Mouse (Mus musculus) liver, adult 2 months (tissue): ENCODE data around the gene Npm1. TPM values are rescaled to one million over a fixed set of nuclear protein-coding genes. Genes with fewer than 3 reads are reported as not detected.
A peak's percentile ranks its signal among the peaks of the same experiment; 100 is the strongest.

Experiments used
- DNase-seq: peaks from one replicate; pipeline ENCODE4 v3.0.0-alpha.2; 2011; ENCODE audit warnings: low read depth, low spot score; ENCODE audit errors: extremely low read depth
- H3K27ac ChIP-seq: fragments of 200-500 bp; replicated peaks from 2 replicates; pipeline ENCODE4 v1.5.1; 2012; ENCODE audit warnings: low read depth, mild to moderate bottlenecking, control low read depth, inconsistent platforms, low read length; ENCODE audit not compliant: insufficient read depth
- H3K27me3 ChIP-seq: fragments of 200-500 bp; 2 replicates; pipeline ENCODE4 v1.6.1; 2012; ENCODE audit warnings: mild to moderate bottlenecking, moderate library complexity, low read length, inconsistent platforms; ENCODE audit not compliant: control insufficient read depth, insufficient read depth
- H3K36me3 ChIP-seq: fragments of 200-500 bp; 2 replicates; pipeline ENCODE4 v1.6.1; 2012; ENCODE audit warnings: low read length, inconsistent platforms; ENCODE audit not compliant: control insufficient read depth, insufficient read depth
- H3K4me1 ChIP-seq: fragments of 200-500 bp; 2 replicates; pipeline ENCODE4 v1.6.1; 2011; ENCODE audit warnings: low read length; ENCODE audit not compliant: control insufficient read depth, insufficient read depth
- H3K4me3 ChIP-seq: fragments of 200-500 bp; 2 replicates; pipeline ENCODE4 v1.5.1; 2011; ENCODE audit warnings: low read depth, mild to moderate bottlenecking, control low read depth, low read length, moderate library complexity; ENCODE audit not compliant: insufficient read depth
- H3K79me2 ChIP-seq: fragments of 200-500 bp; 2 replicates; pipeline ENCODE4 v1.6.1; 2012; ENCODE audit warnings: inconsistent platforms, mild to moderate bottlenecking, low read length, moderate library complexity; ENCODE audit not compliant: control insufficient read depth, insufficient read depth
- H3K9ac ChIP-seq: fragments of 200-500 bp; 2 replicates; pipeline ENCODE4 v1.6.1; 2012; ENCODE audit warnings: low read depth, mild to moderate bottlenecking, control low read depth, inconsistent platforms, low read length
- CTCF ChIP-seq: fragments of 200-500 bp; IDR thresholded peaks from 2 replicates; pipeline ENCODE4 v1.5.1; 2011; ENCODE audit warnings: low read depth, low read length, control low read depth
- POLR2A ChIP-seq: fragments of 200-500 bp; IDR thresholded peaks from 2 replicates; pipeline ENCODE4 v1.6.1; 2011; ENCODE audit warnings: low read length, control low read depth; ENCODE audit not compliant: insufficient read depth; ENCODE audit errors: extremely low read depth
- WGBS: fragments of 180-500 bp; shearing (Covaris S2); methylation state at CpG from one replicate; pipeline ENCODE4 v1.1.7; 2018; 5-methylcytosine and 5-hydroxymethylcytosine counted together
- polyA plus RNA-seq: library from polyadenylated mRNA; depleted of rRNA; stranded (reverse); fragments of >200 nt; gene quantifications from 2 replicates; pipeline ENCODE4 v1.2.3, GENCODE M21; 2012; rRNA removed
- total RNA-seq: library from RNA; depleted of rRNA; stranded (reverse); fragments of >200 nt; gene quantifications from 2 replicates; pipeline ENCODE4 v1.2.3, GENCODE M21; 2014; rRNA removed

The Npm1 gene
- total and polyA plus RNA-seq, 2 experiments = 22.0 to 197 TPM

GRCm38 (mm10) chr11:33115796-33116195, 47.2 kb downstream of the Npm1 start:
- H3K4me3 ChIP-seq = no peak overlapping the region
- H3K36me3 ChIP-seq = no peaks in the 10 kb centered on the region
- no peaks in the 10 kb centered on the region for H3K4me1 ChIP-seq
- H3K9ac ChIP-seq = no peak overlapping the region
- no peak overlapping the region for H3K27ac ChIP-seq
- 97% methylated on average over 3 of the region's 3 CpGs for WGBS
- no peaks in the 10 kb centered on the region for H3K27me3 ChIP-seq
- TF ChIP-seq POLR2A (no peak), CTCF (no peak)
- no peaks in the 10 kb centered on the region for H3K79me2 ChIP-seq
- DNase-seq = no peak

- no peaks in the 10 kb centered on the region for H3K4me1 ChIP-seq
Measured at GRCm38 (mm10) chr11:33112407-33112806, 50.6 kb downstream of the Npm1 start.

GRCm38 (mm10) chr11:33110111-33110510, 52.9 kb downstream of the Npm1 start:
- Histone ChIP-seq H3K4me3 (no peak overlapping the region), H3K9ac (no peak overlapping the region), H3K27me3 (no peaks in the 10 kb centered on the region), H3K4me1 (no peaks in the 10 kb centered on the region), H3K27ac (no peak overlapping the region), H3K79me2 (no peaks in the 10 kb centered on the region), H3K36me3 (no peaks in the 10 kb centered on the region)
- TF ChIP-seq CTCF (no peak), POLR2A (no peak)
- 66% methylated on average over 2 of the region's 2 CpGs for WGBS
- DNase-seq = no peak

More at GRCm38 (mm10) chr11:33112407-33112806, 50.6 kb downstream of the Npm1 start:
- H3K9ac ChIP-seq = no peak overlapping the region
- H3K36me3 ChIP-seq = no peaks in the 10 kb centered on the region
- 46% methylated on average over 1 of the region's 1 CpGs for WGBS
- no peak overlapping the region for H3K27ac ChIP-seq
- no peak for DNase-seq
- H3K79me2 ChIP-seq = no peaks in the 10 kb centered on the region
- H3K27me3 ChIP-seq = no peaks in the 10 kb centered on the region
- H3K4me3 ChIP-seq = no peak overlapping the region
- TF ChIP-seq POLR2A (no peak), CTCF (no peak)

GRCm38 (mm10) chr11:33107540-33107939, 55.5 kb downstream of the Npm1 start:
- DNase-seq = no peak
- H3K4me1 ChIP-seq = no peaks in the 10 kb centered on the region
- H3K27me3 ChIP-seq = no peaks in the 10 kb centered on the region
- no peaks in the 10 kb centered on the region for H3K36me3 ChIP-seq
- no peak overlapping the region for H3K27ac ChIP-seq
- no peak overlapping the region for H3K4me3 ChIP-seq
- no peak for TF ChIP-seq POLR2A
- no peak for TF ChIP-seq CTCF
- WGBS = 78% methylated on average over 3 of the region's 3 CpGs
- no peaks in the 10 kb centered on the region for H3K79me2 ChIP-seq
- H3K9ac ChIP-seq = no peak overlapping the region

DNA sequence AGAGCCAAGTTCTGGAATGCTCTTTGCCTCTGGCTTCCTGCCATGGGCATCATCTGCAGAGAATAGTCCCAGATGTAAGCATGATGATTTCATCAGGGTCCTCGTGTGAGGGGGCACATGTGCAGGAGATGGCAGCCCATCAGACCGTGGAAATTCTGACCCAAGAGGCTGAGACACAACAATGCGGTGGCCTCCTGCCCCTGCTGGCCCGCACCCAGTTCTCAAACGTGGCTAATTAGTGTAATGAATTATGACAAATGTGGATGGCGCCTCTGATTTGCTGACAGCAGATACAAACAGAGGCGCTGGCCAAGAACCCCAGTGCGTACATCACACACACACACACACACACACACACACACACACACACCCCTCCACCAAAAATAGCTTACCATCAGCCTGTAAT, 58.1 kb downstream of the Npm1 start:
- 79% methylated on average over 8 of the region's 8 CpGs for WGBS
- Histone ChIP-seq H3K36me3 (no peaks in the 10 kb centered on the region), H3K27me3 (no peaks in the 10 kb centered on the region), H3K9ac (no peak overlapping the region), H3K4me1 (no peaks in the 10 kb centered on the region), H3K4me3 (no peak overlapping the region), H3K79me2 (no peaks in the 10 kb centered on the region), H3K27ac (no peak overlapping the region)
- no peak for DNase-seq
- no peak for TF ChIP-seq CTCF
- no peak for TF ChIP-seq POLR2A

GRCm38 (mm10) chr11:33103291-33103943, 59.6 kb downstream of the Npm1 start:
- H3K4me1 ChIP-seq = no peaks in the 10 kb centered on the region
- DNase-seq = peak; percentile 48
- no peak overlapping the region for H3K4me3 ChIP-seq
- no peaks in the 10 kb centered on the region for H3K27me3 ChIP-seq
- no peak for TF ChIP-seq POLR2A
- TF ChIP-seq CTCF = no peak
- no peaks in the 10 kb centered on the region for H3K36me3 ChIP-seq
- WGBS = 67% methylated on average over 13 of the region's 13 CpGs
- H3K9ac ChIP-seq = no peak overlapping the region
- H3K27ac ChIP-seq = no peak overlapping the region
- H3K79me2 ChIP-seq = no peaks in the 10 kb centered on the region

Other genes with a start within 250 kb of the Npm1 start
- gene Fgf18, start 15.8 kb downstream of the Npm1 start, total RNA-seq = not detected in 2 replicates
- not detected in 2 replicates for gene Fgf18, start 15.8 kb downstream of the Npm1 start, polyA plus RNA-seq
- not detected in 2 replicates for gene Tlx3, start 40.4 kb upstream of the Npm1 start, total RNA-seq
- not detected in 2 replicates for gene Tlx3, start 40.4 kb upstream of the Npm1 start, polyA plus RNA-seq
- gene Gm12117, start 113.5 kb upstream of the Npm1 start, total RNA-seq = not detected in 2 replicates
- gene Gm12117, start 113.5 kb upstream of the Npm1 start, polyA plus RNA-seq = not detected in 2 replicates